Mouse (Mus musculus) embryonic facial prominence, embryonic 13.5 days (tissue): ENCODE results near the gene Gm21083. TPM values are rescaled to one million over a fixed set of nuclear protein-coding genes. Genes with fewer than 3 reads are reported as not detected.
"Not testable (repeated sequence)": the region's sequence is repeated elsewhere in the genome, so short reads cannot be mapped to it uniquely, and the experiment has no call there.

Source experiments
- ATAC-seq: fragments of 200-750 bp; cut with Nextera tagmentation; 2 replicates; pipeline ENCODE4 v1.8.0; 2017; ENCODE audit warnings: low read depth; ENCODE audit not compliant: insufficient number of reproducible peaks, insufficient read depth, low FRiP score, low TSS enrichment
- H3K27ac ChIP-seq: fragments of 300-500 bp; sonication (generic); 2 replicates; pipeline ENCODE4 v1.5.1; 2015; ENCODE audit warnings: moderate library complexity, mild to moderate bottlenecking, inconsistent platforms
- H3K27me3 ChIP-seq: fragments of 300-500 bp; sonication (generic); 2 replicates; pipeline ENCODE4 v1.6.1; 2015; ENCODE audit warnings: mild to moderate bottlenecking, inconsistent platforms
- H3K36me3 ChIP-seq: fragments of 300-500 bp; sonication (generic); 2 replicates; pipeline ENCODE4 v1.6.1; 2015; ENCODE audit warnings: mild to moderate bottlenecking, inconsistent platforms
- H3K4me1 ChIP-seq: fragments of 300-500 bp; sonication (generic); 2 replicates; pipeline ENCODE4 v1.6.1; 2015; ENCODE audit warnings: inconsistent platforms
- H3K4me2 ChIP-seq: fragments of 300-500 bp; sonication (generic); 2 replicates; pipeline ENCODE4 v1.6.1; 2015; ENCODE audit warnings: moderate library complexity, mild to moderate bottlenecking, inconsistent platforms
- H3K4me3 ChIP-seq: fragments of 300-500 bp; sonication (generic); 2 replicates; pipeline ENCODE4 v1.5.1; 2015; ENCODE audit warnings: mild to moderate bottlenecking, inconsistent platforms
- H3K9ac ChIP-seq: fragments of 300-500 bp; sonication (generic); 2 replicates; pipeline ENCODE4 v1.6.1; 2015; ENCODE audit warnings: mild to moderate bottlenecking, inconsistent platforms
- H3K9me3 ChIP-seq: fragments of 300-500 bp; sonication (generic); 2 replicates; pipeline ENCODE4 v1.6.1; 2016; ENCODE audit warnings: inconsistent platforms
- WGBS: fragments of 180-500 bp; shearing (Covaris S2); methylation state at CpG from one replicate; pipeline ENCODE4 v1.1.7; 2015; ENCODE audit warnings: mixed read lengths; 5-methylcytosine and 5-hydroxymethylcytosine counted together
- polyA plus RNA-seq: library from polyadenylated mRNA; unstranded; fragments of >200 nt; fragmentation: Nextera tagmentation; extraction: Ambion mirVana; gene quantifications from 2 replicates; pipeline ENCODE4 v1.2.1, GENCODE M21; 2015

The Gm21083 gene
- polyA plus RNA-seq, 1 experiment from 2014 or later = not detected

GRCm38 (mm10) chr5:15598831-15599230, 21.7 kb downstream of the Gm21083 start:
- H3K27me3 ChIP-seq, ATAC-seq, H3K9ac ChIP-seq, H3K4me3 ChIP-seq, H3K4me1 ChIP-seq, H3K27ac ChIP-seq, H3K36me3 ChIP-seq, H3K4me2 ChIP-seq: not testable (repeated sequence)
- H3K9me3 ChIP-seq = peaks cover 21% of the 10 kb centered on the region

GRCm38 (mm10) chr5:15600342-15600741, 23.2 kb downstream of the Gm21083 start:
- not testable (repeated sequence) for H3K9ac ChIP-seq, H3K27ac ChIP-seq, H3K27me3 ChIP-seq, H3K36me3 ChIP-seq, H3K4me1 ChIP-seq, H3K4me3 ChIP-seq, ATAC-seq, H3K4me2 ChIP-seq
- peaks cover 18% of the 10 kb centered on the region for H3K9me3 ChIP-seq
- WGBS = 32% methylated on average over 4 of the region's 4 CpGs

DNA sequence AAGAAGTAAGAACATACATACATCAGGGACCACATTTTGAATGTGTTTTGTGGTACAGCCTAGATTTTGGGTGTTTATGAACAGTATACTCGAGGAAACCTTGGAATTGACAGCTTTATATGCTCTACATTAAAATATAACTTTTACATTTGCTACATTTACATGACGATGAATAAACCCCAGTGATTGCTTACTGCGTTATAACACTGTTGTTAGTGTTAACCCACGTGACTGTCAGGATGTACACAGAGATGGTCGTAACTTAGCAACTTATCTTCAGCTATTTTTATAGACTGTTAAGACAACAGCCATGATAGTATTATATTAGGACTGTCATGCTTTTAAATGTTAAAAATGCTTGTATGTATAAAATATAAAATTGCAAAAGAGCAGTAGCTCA, 24.3 kb downstream of the Gm21083 start:
- H3K9ac ChIP-seq, H3K4me3 ChIP-seq, H3K27ac ChIP-seq, H3K4me2 ChIP-seq, H3K27me3 ChIP-seq, H3K4me1 ChIP-seq, H3K36me3 ChIP-seq: not testable (repeated sequence)
- ATAC-seq = 0 out of 2 replicates have a peak, but pooled peaks have one; percentile 58
- WGBS = 61% methylated on average over 5 of the region's 5 CpGs
- peaks cover 17% of the 10 kb centered on the region for H3K9me3 ChIP-seq

- H3K36me3 ChIP-seq, H3K4me1 ChIP-seq, H3K9ac ChIP-seq, H3K4me3 ChIP-seq, H3K27ac ChIP-seq, H3K4me2 ChIP-seq, H3K27me3 ChIP-seq: not testable (repeated sequence)
- 66% methylated on average over 3 of the region's 3 CpGs for WGBS
- H3K9me3 ChIP-seq = peaks cover 21% of the 10 kb centered on the region
- peak; percentile 44 for ATAC-seq
Measured at GRCm38 (mm10) chr5:15601960-15602359, 24.8 kb downstream of the Gm21083 start.

GRCm38 (mm10) chr5:15602424-15602947, 25.4 kb downstream of the Gm21083 start:
- H3K4me1 ChIP-seq, H3K4me2 ChIP-seq, H3K4me3 ChIP-seq, H3K27me3 ChIP-seq, ATAC-seq, H3K27ac ChIP-seq, H3K9ac ChIP-seq, H3K36me3 ChIP-seq: not testable (repeated sequence)
- H3K9me3 ChIP-seq = peaks cover 21% of the 10 kb centered on the region
- WGBS = 58% methylated on average over 3 of the region's 3 CpGs

- not testable (repeated sequence) for H3K4me3 ChIP-seq, ATAC-seq, H3K27ac ChIP-seq, H3K9ac ChIP-seq, H3K27me3 ChIP-seq, H3K36me3 ChIP-seq, H3K4me1 ChIP-seq, H3K4me2 ChIP-seq
- peaks cover 22% of the 10 kb centered on the region for H3K9me3 ChIP-seq
- WGBS = 60% methylated on average over 2 of the region's 2 CpGs
Measured at GRCm38 (mm10) chr5:15603008-15603407, 25.9 kb downstream of the Gm21083 start.

- not testable (repeated sequence) for H3K9ac ChIP-seq, ATAC-seq, H3K27ac ChIP-seq, H3K4me2 ChIP-seq, H3K4me1 ChIP-seq, H3K27me3 ChIP-seq, H3K4me3 ChIP-seq, H3K36me3 ChIP-seq
- H3K9me3 ChIP-seq = peaks cover 25% of the 10 kb centered on the region
- 74% methylated on average over 8 of the region's 8 CpGs for WGBS
Measured at GRCm38 (mm10) chr5:15603585-15603984, 26.5 kb downstream of the Gm21083 start.

- WGBS = 64% methylated on average over 6 of the region's 6 CpGs
- ATAC-seq = peak; percentile 80
Measured at GRCm38 (mm10) chr5:15606677-15607076, 29.5 kb downstream of the Gm21083 start.

GRCm38 (mm10) chr5:15610695-15611094, 33.6 kb downstream of the Gm21083 start:
- not testable (repeated sequence) for H3K36me3 ChIP-seq

More at GRCm38 (mm10) chr5:15606677-15607076, 29.5 kb downstream of the Gm21083 start:
- peaks cover 21% of the 10 kb centered on the region for H3K9me3 ChIP-seq
- not testable (repeated sequence) for H3K27ac ChIP-seq, H3K4me1 ChIP-seq, H3K27me3 ChIP-seq, H3K9ac ChIP-seq, H3K4me3 ChIP-seq, H3K4me2 ChIP-seq, H3K36me3 ChIP-seq

GRCm38 (mm10) chr5:15616195-15616594, 39.1 kb downstream of the Gm21083 start:
- H3K27me3 ChIP-seq, H3K36me3 ChIP-seq, H3K9me3 ChIP-seq, H3K4me2 ChIP-seq, ATAC-seq, H3K4me1 ChIP-seq, H3K9ac ChIP-seq, H3K27ac ChIP-seq, H3K4me3 ChIP-seq: not testable (repeated sequence)
- 77% methylated on average over 3 of the region's 3 CpGs for WGBS

More at GRCm38 (mm10) chr5:15610695-15611094, 33.6 kb downstream of the Gm21083 start:
- H3K4me3 ChIP-seq, H3K27me3 ChIP-seq, ATAC-seq, H3K4me1 ChIP-seq, H3K9me3 ChIP-seq, H3K9ac ChIP-seq, H3K4me2 ChIP-seq, H3K27ac ChIP-seq: not testable (repeated sequence)
- 3% methylated on average over 1 of the region's 1 CpGs for WGBS

DNA sequence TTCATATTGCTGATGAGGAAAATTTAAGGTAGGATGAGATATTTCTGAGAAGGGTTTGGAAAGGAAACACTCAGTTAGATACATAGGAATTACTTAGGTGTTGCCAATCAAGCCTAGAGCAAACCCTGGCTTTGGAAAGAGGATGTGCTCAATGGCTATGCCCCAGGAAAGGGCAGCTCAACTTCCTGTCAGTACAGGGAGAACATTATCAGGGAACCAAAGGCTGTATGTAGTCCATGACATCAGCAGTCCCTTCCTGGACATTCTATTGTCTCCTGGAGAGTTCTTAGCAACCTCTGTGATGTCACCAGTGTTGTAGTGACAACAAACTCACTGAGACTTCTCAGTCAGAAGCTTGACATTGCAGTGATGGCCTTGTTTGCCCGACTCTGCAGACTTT, 41.6 kb downstream of the Gm21083 start, which contains the start of gene Speer4d:
Speer4d (plus strand) TSS at position 301 of the 400 bp plus-strand sequence.
- H3K27me3 ChIP-seq, ATAC-seq, H3K4me3 ChIP-seq, H3K4me2 ChIP-seq, H3K9me3 ChIP-seq, H3K36me3 ChIP-seq, H3K9ac ChIP-seq, H3K4me1 ChIP-seq, H3K27ac ChIP-seq: not testable (repeated sequence)
- WGBS = 48% methylated on average over 1 of the region's 1 CpGs

DNA sequence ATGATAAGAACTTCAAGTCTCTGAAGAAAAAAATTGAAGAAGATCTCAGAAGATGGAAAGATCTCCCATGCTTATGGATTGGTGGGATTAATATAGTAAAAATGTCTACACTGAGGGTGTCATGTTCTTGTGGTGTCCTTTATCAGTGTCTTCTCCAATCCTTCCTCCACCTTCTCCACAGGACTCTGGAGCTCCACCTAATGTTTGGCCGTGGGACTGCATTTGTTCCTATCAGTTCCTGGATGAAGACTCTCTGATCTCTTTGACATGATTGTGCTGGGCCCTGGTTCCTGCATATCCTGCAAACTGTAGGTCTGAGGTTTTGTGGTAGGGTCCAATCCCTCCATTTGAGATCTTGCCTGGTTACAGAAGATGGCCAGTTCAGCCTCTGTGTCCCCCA, 51.0 kb downstream of the Gm21083 start:
- not testable (repeated sequence) for H3K9ac ChIP-seq, H3K4me3 ChIP-seq, H3K27ac ChIP-seq, H3K9me3 ChIP-seq, H3K4me2 ChIP-seq, H3K36me3 ChIP-seq, ATAC-seq, H3K4me1 ChIP-seq, H3K27me3 ChIP-seq
- 19% methylated on average over 1 of the region's 1 CpGs for WGBS

GRCm38 (mm10) chr5:15630068-15630467, 52.9 kb downstream of the Gm21083 start:
- H3K4me3 ChIP-seq, H3K36me3 ChIP-seq, ATAC-seq, H3K4me2 ChIP-seq, H3K4me1 ChIP-seq, H3K9me3 ChIP-seq, H3K27ac ChIP-seq, H3K9ac ChIP-seq, H3K27me3 ChIP-seq: not testable (repeated sequence)
- WGBS = 31% methylated on average over 5 of the region's 5 CpGs
